Mouse (Mus musculus): Measurements from ENCODE around the gene Pam16. TPM values are rescaled to one million over a fixed set of nuclear protein-coding genes. Genes with fewer than 3 reads are reported as not detected.

The Pam16 gene
- polyA plus RNA-seq, 1 experiment from 2014 or later: 131 TPM

GRCm38 (mm10) chr16:4603453-4603837 lies 21.3 kb downstream of the Pam16 start:
- Histone ChIP-seq H3K27me3 (ENCODE audit: insufficient read depth, poor library complexity, severe bottlenecking) (no peaks in the 10 kb centered on the region), H3K9me3 (no peaks in the 10 kb centered on the region), H3K27ac (peak overlapping the region; percentile 84), H3K4me1 (replicated peaks) (peaks cover 99% of the 10 kb centered on the region), H3K36me3 (peaks cover 5% of the 10 kb centered on the region), H3K4me3 (peak overlapping the region; percentile 30)
- 66% methylated on average over 1 of the region's 1 CpGs for WGBS
- DNase-seq (ENCODE audit: low spot score): no peak

- 37% methylated on average over 7 of the region's 7 CpGs for WGBS
- peak overlapping the region; percentile 30 for H3K4me3 ChIP-seq
- DNase-seq (ENCODE audit: low spot score): no peak
- H3K27ac ChIP-seq: peak overlapping the region; percentile 84
- H3K36me3 ChIP-seq: peaks cover 2% of the 10 kb centered on the region
- H3K4me1 ChIP-seq (replicated peaks): peaks cover 99% of the 10 kb centered on the region
- H3K9me3 ChIP-seq: no peaks in the 10 kb centered on the region
- no peaks in the 10 kb centered on the region for H3K27me3 ChIP-seq (ENCODE audit: insufficient read depth, poor library complexity, severe bottlenecking)
These were observed 21.9 kb downstream of the Pam16 start for GRCm38 (mm10) chr16:4602766-4603452.

- Histone ChIP-seq H3K27me3 (ENCODE audit: insufficient read depth, poor library complexity, severe bottlenecking) (no peaks in the 10 kb centered on the region), H3K9me3 (no peaks in the 10 kb centered on the region), H3K36me3 (peaks cover 2% of the 10 kb centered on the region; the same call in 1 of the 2 replicates), H3K27ac (peak overlapping the region; percentile 84), H3K4me1 (replicated peaks) (peaks cover 100% of the 10 kb centered on the region), H3K4me3 (peak overlapping the region; percentile 30; the same call in 1 of the 2 replicates)
- DNase-seq (ENCODE audit: low spot score): no peak
- WGBS: 8% methylated on average over 3 of the region's 3 CpGs
These were observed 22.6 kb downstream of the Pam16 start for GRCm38 (mm10) chr16:4602189-4602588.

- no peak for DNase-seq (ENCODE audit: low spot score)
- peak overlapping the region; percentile 64 for H3K27ac ChIP-seq
- peaks cover 100% of the 10 kb centered on the region for H3K4me1 ChIP-seq (replicated peaks)
These were observed 24.0 kb downstream of the Pam16 start for GRCm38 (mm10) chr16:4600701-4601310.

GRCm38 (mm10) chr16:4599616-4600015 lies 25.2 kb downstream of the Pam16 start:
- Histone ChIP-seq H3K9me3 (no peaks in the 10 kb centered on the region), H3K36me3 (peaks cover 2% of the 10 kb centered on the region; the same call in 1 of the 2 replicates), H3K27ac (peak overlapping the region; percentile 99), H3K27me3 (ENCODE audit: insufficient read depth, poor library complexity, severe bottlenecking) (no peaks in the 10 kb centered on the region), H3K4me3 (peak overlapping the region; percentile 90; the same call in 1 of the 2 replicates), H3K4me1 (replicated peaks) (peaks cover 98% of the 10 kb centered on the region)
- no peak for DNase-seq (ENCODE audit: low spot score)
- 81% methylated on average over 3 of the region's 3 CpGs for WGBS

More at GRCm38 (mm10) chr16:4600701-4601310, 24.0 kb downstream of the Pam16 start:
- Histone ChIP-seq H3K36me3 (peaks cover 2% of the 10 kb centered on the region; the same call in 1 of the 2 replicates), H3K27me3 (ENCODE audit: insufficient read depth, poor library complexity, severe bottlenecking) (no peaks in the 10 kb centered on the region), H3K9me3 (no peaks in the 10 kb centered on the region), H3K4me3 (no peak overlapping the region)
- 79% methylated on average over 9 of the region's 9 CpGs for WGBS

GRCm38 (mm10) chr16:4598891-4599543 lies 25.8 kb downstream of the Pam16 start:
- 27% methylated on average over 6 of the region's 6 CpGs for WGBS
- H3K4me3 ChIP-seq: peak overlapping the region; percentile 90
- H3K27ac ChIP-seq: peak overlapping the region; percentile 99
- peaks cover 2% of the 10 kb centered on the region; the same call in 1 of the 2 replicates for H3K36me3 ChIP-seq
- peak; percentile 51 for DNase-seq (ENCODE audit: low spot score)
- peaks cover 97% of the 10 kb centered on the region for H3K4me1 ChIP-seq (replicated peaks)
- no peaks in the 10 kb centered on the region for H3K27me3 ChIP-seq (ENCODE audit: insufficient read depth, poor library complexity, severe bottlenecking)
- H3K9me3 ChIP-seq: no peaks in the 10 kb centered on the region

GRCm38 (mm10) chr16:4598041-4598440 lies 26.7 kb downstream of the Pam16 start:
- DNase-seq (ENCODE audit: low spot score): no peak
- H3K27me3 ChIP-seq (ENCODE audit: insufficient read depth, poor library complexity, severe bottlenecking): no peaks in the 10 kb centered on the region
- peaks cover 2% of the 10 kb centered on the region; the same call in 1 of the 2 replicates for H3K36me3 ChIP-seq
- peak overlapping the region; percentile 90 for H3K4me3 ChIP-seq
- no peaks in the 10 kb centered on the region for H3K9me3 ChIP-seq
- 69% methylated on average over 5 of the region's 5 CpGs for WGBS
- peaks cover 97% of the 10 kb centered on the region for H3K4me1 ChIP-seq (replicated peaks)
- peak overlapping the region; percentile 99 for H3K27ac ChIP-seq

- peaks cover 2% of the 10 kb centered on the region; the same call in 1 of the 2 replicates for H3K36me3 ChIP-seq
- H3K27me3 ChIP-seq (ENCODE audit: insufficient read depth, poor library complexity, severe bottlenecking): no peaks in the 10 kb centered on the region
- H3K4me1 ChIP-seq (replicated peaks): peaks cover 97% of the 10 kb centered on the region
- 60% methylated on average over 7 of the region's 7 CpGs for WGBS
- H3K27ac ChIP-seq: peak overlapping the region; percentile 99
- DNase-seq (ENCODE audit: low spot score): no peak
- peak overlapping the region; percentile 90 for H3K4me3 ChIP-seq
- H3K9me3 ChIP-seq: no peaks in the 10 kb centered on the region
These were observed 27.5 kb downstream of the Pam16 start for GRCm38 (mm10) chr16:4597296-4597695.

- peak overlapping the region; percentile 99 for H3K27ac ChIP-seq
These were observed 28.0 kb downstream of the Pam16 start for GRCm38 (mm10) chr16:4596836-4597235.

GRCm38 (mm10) chr16:4596141-4596728 lies 28.6 kb downstream of the Pam16 start:
- Histone ChIP-seq H3K4me3 (peak overlapping the region; percentile 90), H3K27me3 (ENCODE audit: insufficient read depth, poor library complexity, severe bottlenecking) (no peaks in the 10 kb centered on the region), H3K4me1 (replicated peaks) (peaks cover 87% of the 10 kb centered on the region), H3K27ac (peak overlapping the region; percentile 99), H3K9me3 (no peaks in the 10 kb centered on the region), H3K36me3 (peaks cover 2% of the 10 kb centered on the region; the same call in 1 of the 2 replicates)
- 2% methylated on average over 3 of the region's 3 CpGs for WGBS
- peak; percentile 73 for DNase-seq (ENCODE audit: low spot score)

More at GRCm38 (mm10) chr16:4596836-4597235, 28.0 kb downstream of the Pam16 start:
- H3K4me1 ChIP-seq (replicated peaks): peaks cover 93% of the 10 kb centered on the region
- no peak for DNase-seq (ENCODE audit: low spot score)
- H3K9me3 ChIP-seq: no peaks in the 10 kb centered on the region
- H3K27me3 ChIP-seq (ENCODE audit: insufficient read depth, poor library complexity, severe bottlenecking): no peaks in the 10 kb centered on the region
- H3K4me3 ChIP-seq: peak overlapping the region; percentile 90
- 43% methylated on average over 2 of the region's 2 CpGs for WGBS
- H3K36me3 ChIP-seq: peaks cover 2% of the 10 kb centered on the region; the same call in 1 of the 2 replicates

GRCm38 (mm10) chr16:4595527-4595963 lies 29.2 kb downstream of the Pam16 start:
- DNase-seq (ENCODE audit: low spot score): no peak
- peak overlapping the region; percentile 90 for H3K4me3 ChIP-seq
- WGBS: 4% methylated on average over 5 of the region's 5 CpGs
- peaks cover 1% of the 10 kb centered on the region; the same call in 1 of the 2 replicates for H3K9me3 ChIP-seq
- peak overlapping the region; percentile 99 for H3K27ac ChIP-seq
- H3K27me3 ChIP-seq (ENCODE audit: insufficient read depth, poor library complexity, severe bottlenecking): no peaks in the 10 kb centered on the region
- H3K36me3 ChIP-seq: peaks cover 8% of the 10 kb centered on the region
- peaks cover 80% of the 10 kb centered on the region for H3K4me1 ChIP-seq (replicated peaks)

- DNase-seq (ENCODE audit: low spot score): no peak
- H3K4me1 ChIP-seq (replicated peaks): peaks cover 74% of the 10 kb centered on the region
These were observed 29.8 kb downstream of the Pam16 start for GRCm38 (mm10) chr16:4594814-4595526.

More at GRCm38 (mm10) chr16:4594814-4595526, 29.8 kb downstream of the Pam16 start:
- WGBS: under 1% methylated on average over 52 of the region's 52 CpGs
- H3K36me3 ChIP-seq: peaks cover 10% of the 10 kb centered on the region
- peaks cover 2% of the 10 kb centered on the region; the same call in 1 of the 2 replicates for H3K9me3 ChIP-seq
- peak overlapping the region; percentile 99 for H3K27ac ChIP-seq
- H3K4me3 ChIP-seq: peak overlapping the region; percentile 90
- no peaks in the 10 kb centered on the region for H3K27me3 ChIP-seq (ENCODE audit: insufficient read depth, poor library complexity, severe bottlenecking)

Data from hindbrain, embryonic 10.5 days (tissue).